Mouse (Mus musculus) adrenal gland, adult (tissue): ENCODE measurements around the gene St6galnac3.

Experiments used
- DNase-seq, 2 experiments: peaks; one replicate each; pipeline ENCODE4 v3.0.0; 2022 to 2023; ENCODE audit warnings: low spot score in 1 of 2; ENCODE audit not compliant: inconsistent age in 2 of 2

St6galnac3 gene

GRCm38 (mm10) chr3:153658051-153658777 is 66.8 kb downstream of the St6galnac3 start:
- DNase-seq: peak in 1 of 2 experiments; percentile 73

GRCm38 (mm10) chr3:153655071-153655470 is 69.9 kb downstream of the St6galnac3 start:
- DNase-seq: peak in 1 of 2 experiments; percentile 86

GRCm38 (mm10) chr3:153652850-153653249 is 72.1 kb downstream of the St6galnac3 start:
- no peak for DNase-seq

- DNase-seq: no peak
These were observed 76.3 kb downstream of the St6galnac3 start for GRCm38 (mm10) chr3:153648713-153649112.

- no peak for DNase-seq
These were observed 79.2 kb downstream of the St6galnac3 start for GRCm38 (mm10) chr3:153645803-153646202.

- no peak for DNase-seq
These were observed 81.0 kb downstream of the St6galnac3 start for GRCm38 (mm10) chr3:153643822-153644519.

GRCm38 (mm10) chr3:153642826-153643225 is 82.1 kb downstream of the St6galnac3 start:
- no peak for DNase-seq

GRCm38 (mm10) chr3:153641805-153642204 is 83.2 kb downstream of the St6galnac3 start:
- DNase-seq: no peak

GRCm38 (mm10) chr3:153637336-153637735 is 87.6 kb downstream of the St6galnac3 start:
- no peak for DNase-seq

- DNase-seq: no peak
These were observed 88.2 kb downstream of the St6galnac3 start for GRCm38 (mm10) chr3:153636804-153637153.

- DNase-seq: no peak
These were observed 88.7 kb downstream of the St6galnac3 start for GRCm38 (mm10) chr3:153636094-153636803.

- no peak for DNase-seq
These were observed 92.8 kb downstream of the St6galnac3 start for GRCm38 (mm10) chr3:153631988-153632672.

GRCm38 (mm10) chr3:153626237-153626636 is 98.7 kb downstream of the St6galnac3 start:
- no peak for DNase-seq

- no peak for DNase-seq
These were observed 106.0 kb downstream of the St6galnac3 start for GRCm38 (mm10) chr3:153618976-153619375.

GRCm38 (mm10) chr3:153616849-153617248 is 108.1 kb downstream of the St6galnac3 start:
- no peak for DNase-seq

- DNase-seq: no peak
These were observed 114.7 kb downstream of the St6galnac3 start for GRCm38 (mm10) chr3:153610239-153610638.

GRCm38 (mm10) chr3:153606331-153606730 is 118.6 kb downstream of the St6galnac3 start:
- DNase-seq: no peak

- DNase-seq: no peak
These were observed 119.2 kb downstream of the St6galnac3 start for GRCm38 (mm10) chr3:153605767-153606098.

GRCm38 (mm10) chr3:153605089-153605766 is 119.7 kb downstream of the St6galnac3 start:
- peak in 1 of 2 experiments; percentile 44 for DNase-seq

- no peak for DNase-seq
These were observed 125.8 kb downstream of the St6galnac3 start for GRCm38 (mm10) chr3:153599179-153599578.

- DNase-seq: no peak
These were observed 126.3 kb downstream of the St6galnac3 start for GRCm38 (mm10) chr3:153598631-153599030.
